Comparison of ENCODE assay signal across 19 mouse cellular contexts in genomic region chr10:95239196-95240069, GRCm38 (mm10).
DNase-seq lines count a peak whose midpoint lies in the region; ATAC-seq and TF ChIP-seq lines count a peak whose summit lies in the region.
"Had no signal": no experiment of that assay in that cellular context is flagged by ENCODE, and none has a peak within 500 bp of the region (broad histone marks: within the 10 kb centered on the region; RNA-seq: fewer than 3 reads in every experiment).

No protein-coding gene starts in this region.

- peak; percentile 90 for ATAC-seq in forebrain, embryonic 15.5 days (replicated peaks)
- ATAC-seq in hindbrain, embryonic 16.5 days, result peak; percentile 83
- peak; percentile 70 for ATAC-seq in neural tube, embryonic 14.5 days (ENCODE audit: low read depth)
- no peak for ATAC-seq in kidney, embryonic 15.5 days (replicated peaks; ENCODE audit: low FRiP score)

- H3K9ac ChIP-seq in forebrain, embryonic 15.5 days (replicated peaks), result no peak overlapping the region
- H3K9ac ChIP-seq in hindbrain, embryonic 16.5 days (ENCODE audit: low read depth, low read length), result no peak overlapping the region
- no peak overlapping the region for H3K9ac ChIP-seq in neural tube, embryonic 14.5 days (replicated peaks; ENCODE audit: low read depth, low read length)
- no peak overlapping the region for H3K9ac ChIP-seq in kidney, embryonic 15.5 days
- H3K9ac ChIP-seq: embryonic facial prominence, embryonic 15.5 days; liver, embryonic 14.5 days had no signal

- H3K36me3 ChIP-seq in forebrain, embryonic 15.5 days, result no peaks in the 10 kb centered on the region
- H3K36me3 ChIP-seq in hindbrain, embryonic 16.5 days (ENCODE audit: control insufficient read depth, insufficient read depth, low read length), result no peaks in the 10 kb centered on the region
- no peaks in the 10 kb centered on the region for H3K36me3 ChIP-seq in neural tube, embryonic 14.5 days (ENCODE audit: control insufficient read depth, insufficient read depth, low read length)
- H3K36me3 ChIP-seq in kidney, embryonic 15.5 days, result no peaks in the 10 kb centered on the region
- H3K36me3 ChIP-seq: embryonic facial prominence, embryonic 15.5 days had no signal

- TF ChIP-seq POLR2A in lung, adult 2 months (IDR thresholded peaks at IDR 0.05; ENCODE audit: borderline replicate concordance, extremely low read depth, low read depth, low read length), result no peak

- WGBS in forebrain, embryonic 15.5 days, result 5% methylated on average over 13 of the region's 13 CpGs
- 24% methylated on average over 13 of the region's 13 CpGs for WGBS in hindbrain, embryonic 16.5 days
- 38% methylated on average over 13 of the region's 13 CpGs for WGBS in neural tube, embryonic 14.5 days
- WGBS in kidney, embryonic 15.5 days, result 59% methylated on average over 13 of the region's 13 CpGs
- WGBS in lung, adult 2 months, result 85% methylated on average over 13 of the region's 13 CpGs

- H3K4me2 ChIP-seq in forebrain, embryonic 15.5 days (replicated peaks), result 0 out of 2 replicates have a peak overlapping the region, but pooled peaks have one; percentile 20
- H3K4me2 ChIP-seq in hindbrain, embryonic 16.5 days (ENCODE audit: low read length), result no peak overlapping the region
- H3K4me2 ChIP-seq in neural tube, embryonic 14.5 days (ENCODE audit: low read depth, low read length), result no peak overlapping the region
- no peak overlapping the region for H3K4me2 ChIP-seq in kidney, embryonic 15.5 days
- H3K4me2 ChIP-seq: embryonic facial prominence, embryonic 15.5 days; heart, embryonic 11.5 days had no signal

- H3K27me3 ChIP-seq in forebrain, embryonic 15.5 days, result no peaks in the 10 kb centered on the region
- no peaks in the 10 kb centered on the region for H3K27me3 ChIP-seq in hindbrain, embryonic 16.5 days (replicated peaks; ENCODE audit: control insufficient read depth, insufficient read depth, low read length)
- H3K27me3 ChIP-seq in neural tube, embryonic 14.5 days (ENCODE audit: control insufficient read depth, insufficient read depth, low read length), result 0 out of 2 replicates have a peak, but pooled peaks cover 2% of the 10 kb centered on the region
- H3K27me3 ChIP-seq in kidney, embryonic 15.5 days, result no peaks in the 10 kb centered on the region
- H3K27me3 ChIP-seq: embryonic facial prominence, embryonic 15.5 days had no signal

- DNase-seq in layer of hippocampus, adult 2 months (ENCODE audit: low spot score in 2 of 2), result no peak
- no peak for DNase-seq in layer of hippocampus, postnatal 10 days (ENCODE audit: low spot score in 2 of 2)
- no peak for DNase-seq in kidney, adult 11 months
- no peak for DNase-seq in lung, adult 2 months
- DNase-seq: cerebellum, adult 9-10 months; gastrocnemius, postnatal 36 days; heart, postnatal 4 days; kidney, adult 18-20 months; kidney, postnatal 4 days; layer of hippocampus, postnatal 36 days; lung, postnatal 14 days; thymus, postnatal 36 days had no signal

- no peak overlapping the region for H3K4me3 ChIP-seq in layer of hippocampus, adult 2 months
- no peak overlapping the region for H3K4me3 ChIP-seq in forebrain, embryonic 15.5 days
- H3K4me3 ChIP-seq in hindbrain, embryonic 16.5 days (ENCODE audit: low read length), result no peak overlapping the region
- H3K4me3 ChIP-seq in neural tube, embryonic 14.5 days (ENCODE audit: low read depth, low read length), result no peak overlapping the region
- no peak overlapping the region for H3K4me3 ChIP-seq in kidney, embryonic 15.5 days (replicated peaks)
- no peak overlapping the region for H3K4me3 ChIP-seq in lung, adult 2 months (replicated peaks; ENCODE audit: extremely low read depth, low read depth, low read length)
- H3K4me3 ChIP-seq: embryonic facial prominence, embryonic 15.5 days had no signal

- peak overlapping the region; percentile 60 for H3K27ac ChIP-seq in layer of hippocampus, adult 2 months
- H3K27ac ChIP-seq in forebrain, embryonic 15.5 days (replicated peaks), result peak overlapping the region; percentile 85
- H3K27ac ChIP-seq in hindbrain, embryonic 16.5 days (ENCODE audit: low read depth, low read length), result peak overlapping the region; percentile 49
- peak overlapping the region; percentile 22; the same call in 1 of the 2 replicates for H3K27ac ChIP-seq in neural tube, embryonic 14.5 days (ENCODE audit: low read depth, low read length)
- H3K27ac ChIP-seq in kidney, embryonic 15.5 days, result no peak overlapping the region
- H3K27ac ChIP-seq: embryonic facial prominence, embryonic 15.5 days; liver, embryonic 14.5 days had no signal

- H3K4me1 ChIP-seq in forebrain, embryonic 15.5 days, result peaks cover 41% of the 10 kb centered on the region
- H3K4me1 ChIP-seq in hindbrain, embryonic 16.5 days (ENCODE audit: control insufficient read depth, insufficient read depth, low read depth, low read length), result peaks cover 7% of the 10 kb centered on the region
- peaks cover 13% of the 10 kb centered on the region for H3K4me1 ChIP-seq in neural tube, embryonic 14.5 days (ENCODE audit: control insufficient read depth, insufficient read depth, low read length)
- peaks cover 11% of the 10 kb centered on the region for H3K4me1 ChIP-seq in kidney, embryonic 15.5 days
- H3K4me1 ChIP-seq in lung, adult 2 months (ENCODE audit: control insufficient read depth, insufficient read depth, low read length), result no peaks in the 10 kb centered on the region
- H3K4me1 ChIP-seq: embryonic facial prominence, embryonic 15.5 days had no signal

- H3K9me3 ChIP-seq in forebrain, embryonic 15.5 days, result no peaks in the 10 kb centered on the region
- H3K9me3 ChIP-seq in hindbrain, embryonic 16.5 days (ENCODE audit: control insufficient read depth, low read length), result no peaks in the 10 kb centered on the region
- no peaks in the 10 kb centered on the region for H3K9me3 ChIP-seq in neural tube, embryonic 14.5 days (ENCODE audit: control insufficient read depth, low read length)
- no peaks in the 10 kb centered on the region for H3K9me3 ChIP-seq in kidney, embryonic 15.5 days (replicated peaks)
- H3K9me3 ChIP-seq: embryonic facial prominence, embryonic 15.5 days had no signal

- no peak for TF ChIP-seq CTCF in layer of hippocampus, adult 2 months (conservative IDR thresholded peaks at IDR 0.05)
- TF ChIP-seq CTCF in lung, adult 2 months (IDR thresholded peaks at IDR 0.05; ENCODE audit: insufficient read depth, low read length), result no peak
